Mouse (Mus musculus): ENCODE results near the gene Gnas.

DNA sequence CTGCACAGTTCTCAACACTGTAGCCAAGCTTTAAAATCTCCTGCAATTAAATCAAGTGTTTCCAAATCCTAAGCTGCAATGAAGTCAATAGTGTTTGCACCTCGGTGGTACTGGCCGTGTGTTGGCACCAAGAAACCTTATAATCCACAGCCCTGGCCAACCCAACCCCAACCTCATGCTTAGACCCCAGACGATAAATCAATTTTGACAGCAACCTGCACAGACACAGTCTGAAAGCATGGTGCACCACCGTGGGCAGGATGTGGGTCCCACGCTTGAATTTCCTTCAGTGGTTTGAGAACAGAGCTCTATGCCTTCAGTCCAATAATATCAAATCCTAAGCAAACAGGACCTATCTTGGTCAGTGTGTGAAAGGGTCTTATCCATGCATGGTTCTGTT, 41.7 kb upstream of the Gnas start:
- no peak for TF ChIP-seq CTCF (IDR thresholded peaks at IDR 0.05; ENCODE audit: control insufficient read depth, insufficient read depth, insufficient replicate concordance, low read depth, low read length)
- no peak for TF ChIP-seq POLR2A (IDR thresholded peaks at IDR 0.05; ENCODE audit: control insufficient read depth, low read depth, low read length)
